Mouse (Mus musculus) lung, adult 2 months (tissue): ENCODE results near the gene Nhlh2.

Experiments
- CTCF ChIP-seq: fragments of 200-500 bp; IDR thresholded peaks from 2 replicates; pipeline ENCODE4 v1.5.1; 2011; ENCODE audit warnings: mild to moderate bottlenecking, low read length, control low read depth; ENCODE audit not compliant: insufficient read depth
- POLR2A ChIP-seq: fragments of 200-500 bp; IDR thresholded peaks from 2 replicates; pipeline ENCODE4 v1.6.1; 2011; ENCODE audit warnings: low read depth, mild to moderate bottlenecking, control low read depth, low read length, borderline replicate concordance; ENCODE audit errors: extremely low read depth

DNA sequence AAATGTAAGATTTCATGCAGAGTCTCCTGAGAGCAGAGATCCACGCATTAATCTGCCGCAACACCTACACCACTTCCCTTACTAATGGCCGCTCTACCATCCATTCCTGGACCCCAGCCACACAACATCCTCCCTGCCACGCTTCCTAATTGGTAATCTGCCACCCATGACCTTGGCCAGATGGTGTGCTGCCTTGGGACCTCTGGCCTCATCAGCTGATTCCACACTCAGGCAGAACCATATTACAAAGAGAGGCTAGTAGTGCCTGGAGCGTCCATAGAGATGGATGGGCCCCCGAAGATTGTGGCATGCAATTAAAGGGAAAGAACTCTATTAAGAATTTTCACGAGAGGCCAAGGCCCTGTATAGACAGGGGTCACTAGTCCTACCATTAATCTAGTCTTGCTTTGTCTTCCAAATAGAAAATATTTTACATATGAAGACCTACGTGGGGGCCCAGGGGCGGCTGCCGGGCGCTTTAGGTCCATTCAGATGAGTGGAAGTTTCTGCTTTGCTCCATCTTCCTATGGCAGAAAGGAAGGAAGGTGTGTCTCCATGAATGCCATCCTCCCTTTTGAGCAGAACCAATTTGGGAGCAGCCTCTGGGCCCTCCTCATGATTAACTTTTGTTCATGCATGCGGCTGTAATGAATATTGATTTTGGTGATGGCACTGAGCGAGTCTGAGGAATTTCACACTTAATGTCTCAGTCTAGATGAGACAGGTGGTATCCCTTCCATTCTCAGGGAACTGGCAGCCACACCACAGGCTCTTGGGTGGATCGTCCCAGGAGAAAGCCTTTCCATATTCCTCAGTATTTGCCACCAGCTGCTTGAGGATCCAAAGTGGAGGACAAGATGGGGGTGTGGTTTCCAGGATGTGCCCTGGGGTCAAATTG lies 39.6 kb downstream of the Nhlh2 start:
- TF ChIP-seq CTCF (no peak), POLR2A (no peak)
